Mouse (Mus musculus): ENCODE measurements at regions not wholly inside any gene's neighbourhood (a gene's known extent, or its start where the extent isn't known, plus 50 kb on each side); places are given as distances from the start of the nearest gene placed in this dataset.

DNA sequence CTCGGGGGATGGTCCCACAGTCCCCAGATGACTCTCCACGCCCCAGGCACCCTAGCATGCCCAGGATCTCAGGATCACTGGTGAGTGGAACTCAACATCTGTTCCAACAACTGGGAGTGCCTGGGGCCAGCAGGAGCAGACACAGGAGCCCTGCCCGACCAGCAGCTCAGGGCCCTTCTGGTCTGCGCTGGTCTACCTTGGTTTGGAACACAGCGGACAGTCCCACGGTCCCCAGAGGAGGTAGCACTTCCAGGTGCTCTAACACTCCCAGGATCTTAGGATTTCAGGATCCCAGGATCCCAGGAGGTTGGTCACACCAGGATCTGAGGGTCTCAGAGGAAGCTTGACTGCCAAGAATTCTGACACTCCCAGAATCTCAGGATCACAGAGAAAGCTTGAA, 131.8 kb downstream of the Thbs2 start:
- Histone ChIP-seq H3K4me1 (ENCODE audit: insufficient read depth, low read length) (no peaks in the 10 kb centered on the region), H3K4me2 (ENCODE audit: low read depth, low read length) (no peak overlapping the region), H3K9ac (replicated peaks; ENCODE audit: low read length) (no peak overlapping the region), H3K4me3 (ENCODE audit: low read length) (no peak overlapping the region), H3K9me3 (ENCODE audit: low read length) (no peaks in the 10 kb centered on the region), H3K36me3 (ENCODE audit: insufficient read depth, low read length) (no peaks in the 10 kb centered on the region), H3K27ac (no peak overlapping the region), H3K27me3 (ENCODE audit: insufficient read depth, low read length) (no peaks in the 10 kb centered on the region)
- 87% methylated on average over 6 of the region's 6 CpGs for WGBS
- no peak for ATAC-seq
- no peak for DNase-seq (ENCODE audit: low spot score)
- TF ChIP-seq CTCF (IDR thresholded peaks at IDR 0.05; ENCODE audit: low read depth): no peak

DNA sequence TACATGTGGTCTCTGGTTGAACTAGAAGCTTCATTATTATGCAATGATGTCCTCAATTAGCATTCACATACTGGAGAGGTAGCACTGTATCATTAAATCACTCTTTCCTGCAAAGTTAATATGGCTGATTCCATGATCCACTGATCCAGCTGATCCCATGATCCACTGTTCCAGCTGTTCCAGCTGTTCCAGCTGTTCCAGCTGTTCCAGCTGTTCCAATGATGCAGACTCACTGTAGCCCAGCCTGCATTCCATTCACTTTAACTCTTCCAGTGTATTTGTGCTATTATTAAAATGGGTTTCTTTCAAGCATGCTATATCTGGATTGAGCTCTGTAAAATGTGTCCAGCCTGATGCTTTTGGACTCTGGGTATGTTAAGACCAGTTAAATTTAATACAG, 136.8 kb downstream of the Thbs2 start:
- no peak overlapping the region for H3K4me3 ChIP-seq (ENCODE audit: low read length)
- no peak for TF ChIP-seq CTCF (IDR thresholded peaks at IDR 0.05; ENCODE audit: low read depth)
- H3K27ac ChIP-seq: no peak overlapping the region
- ATAC-seq: no peak
- no peaks in the 10 kb centered on the region for H3K27me3 ChIP-seq (ENCODE audit: insufficient read depth, low read length)
- no peaks in the 10 kb centered on the region for H3K9me3 ChIP-seq (ENCODE audit: low read length)
- DNase-seq (ENCODE audit: low spot score): no peak
- H3K9ac ChIP-seq (replicated peaks; ENCODE audit: low read length): no peak overlapping the region
- H3K36me3 ChIP-seq (ENCODE audit: insufficient read depth, low read length): no peaks in the 10 kb centered on the region
- H3K4me1 ChIP-seq (ENCODE audit: insufficient read depth, low read length): no peaks in the 10 kb centered on the region
- H3K4me2 ChIP-seq (ENCODE audit: low read depth, low read length): no peak overlapping the region

DNA sequence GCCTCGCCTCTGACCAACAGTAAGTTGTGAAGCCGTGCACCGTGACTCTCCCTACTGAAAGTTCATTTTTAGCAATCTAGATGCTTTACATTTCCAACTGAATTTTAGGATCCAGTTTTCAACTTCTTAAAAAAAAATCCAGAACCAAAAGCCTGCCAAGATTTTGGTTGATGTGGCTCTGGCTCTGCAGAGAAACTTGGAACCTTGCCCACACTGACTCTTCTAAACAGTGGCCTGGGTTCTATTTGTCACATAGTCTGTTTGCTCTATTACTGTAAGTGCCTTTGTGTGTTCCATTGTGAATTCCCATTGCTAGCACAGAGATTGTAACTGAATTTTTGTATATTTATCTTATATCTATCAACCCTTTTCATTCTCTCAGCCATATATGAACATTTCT, 140.8 kb downstream of the Thbs2 start:
- Histone ChIP-seq H3K27ac (no peak overlapping the region), H3K4me2 (ENCODE audit: low read depth, low read length) (no peak overlapping the region), H3K36me3 (ENCODE audit: insufficient read depth, low read length) (no peaks in the 10 kb centered on the region), H3K4me1 (ENCODE audit: insufficient read depth, low read length) (no peaks in the 10 kb centered on the region), H3K9ac (replicated peaks; ENCODE audit: low read length) (no peak overlapping the region), H3K27me3 (ENCODE audit: insufficient read depth, low read length) (no peaks in the 10 kb centered on the region), H3K9me3 (ENCODE audit: low read length) (no peaks in the 10 kb centered on the region), H3K4me3 (ENCODE audit: low read length) (no peak overlapping the region)
- ATAC-seq: no peak
- 47% methylated on average over 3 of the region's 3 CpGs for WGBS
- DNase-seq (ENCODE audit: low spot score): peak; percentile 37
- no peak for TF ChIP-seq CTCF (IDR thresholded peaks at IDR 0.05; ENCODE audit: low read depth)

DNA sequence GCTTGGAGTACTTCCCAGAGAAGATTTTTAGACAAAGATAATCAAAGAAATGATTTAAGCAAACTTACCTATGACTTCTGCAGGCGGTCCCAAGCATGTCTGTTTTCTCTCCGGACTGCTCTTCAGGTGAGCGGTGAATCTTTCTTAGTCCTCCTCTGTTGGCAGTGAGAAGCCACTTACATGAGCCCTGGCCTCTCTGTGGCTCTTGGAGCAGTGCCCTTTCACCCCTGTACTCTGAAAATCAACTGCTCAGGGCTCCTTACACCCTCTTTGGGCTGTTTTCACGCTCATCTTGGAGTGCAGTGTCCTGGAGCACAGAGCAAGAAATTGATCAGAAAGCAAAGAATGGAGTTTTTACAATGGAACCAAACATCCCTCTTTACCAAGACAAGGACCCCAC, 142.0 kb downstream of the Thbs2 start:
- Histone ChIP-seq H3K9me3 (ENCODE audit: low read length) (peaks cover 10% of the 10 kb centered on the region; the same call in 1 of the 2 replicates), H3K4me3 (ENCODE audit: low read length) (no peak overlapping the region), H3K36me3 (ENCODE audit: insufficient read depth, low read length) (no peaks in the 10 kb centered on the region), H3K9ac (replicated peaks; ENCODE audit: low read length) (no peak overlapping the region), H3K27me3 (ENCODE audit: insufficient read depth, low read length) (no peaks in the 10 kb centered on the region), H3K27ac (peak overlapping the region; percentile 20; the same call in 1 of the 2 replicates), H3K4me1 (ENCODE audit: insufficient read depth, low read length) (no peaks in the 10 kb centered on the region), H3K4me2 (ENCODE audit: low read depth, low read length) (no peak overlapping the region)
- no peak for ATAC-seq
- TF ChIP-seq CTCF (IDR thresholded peaks at IDR 0.05; ENCODE audit: low read depth): no peak
- 74% methylated on average over 4 of the region's 4 CpGs for WGBS
- no peak for DNase-seq (ENCODE audit: low spot score)

DNA sequence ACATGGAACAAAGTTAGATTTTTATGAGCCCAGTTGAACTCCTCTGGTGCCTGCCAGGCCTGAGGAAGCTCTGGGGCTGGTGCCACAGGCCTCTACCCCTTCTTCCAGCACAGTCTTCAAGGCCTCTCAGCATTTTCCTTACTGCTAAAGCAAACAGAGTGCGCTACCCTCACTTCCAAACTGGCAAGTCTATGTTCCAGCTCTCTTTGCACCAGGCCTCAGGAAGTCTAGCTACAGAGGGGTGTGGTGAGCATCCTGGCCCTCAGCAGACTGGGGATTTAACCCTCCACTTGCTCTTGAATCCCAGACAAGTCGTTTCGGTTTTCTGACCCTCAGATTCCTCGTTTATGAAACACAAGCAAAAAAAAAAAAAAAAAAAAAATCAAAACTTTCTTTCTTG, 142.4 kb downstream of the Thbs2 start:
- Histone ChIP-seq H3K27me3 (ENCODE audit: insufficient read depth, low read length) (no peaks in the 10 kb centered on the region), H3K9ac (replicated peaks; ENCODE audit: low read length) (no peak overlapping the region), H3K27ac (no peak overlapping the region), H3K4me3 (ENCODE audit: low read length) (no peak overlapping the region), H3K36me3 (ENCODE audit: insufficient read depth, low read length) (no peaks in the 10 kb centered on the region), H3K9me3 (ENCODE audit: low read length) (peaks cover 10% of the 10 kb centered on the region; the same call in 1 of the 2 replicates), H3K4me2 (ENCODE audit: low read depth, low read length) (no peak overlapping the region), H3K4me1 (ENCODE audit: insufficient read depth, low read length) (no peaks in the 10 kb centered on the region)
- no peak for ATAC-seq
- 73% methylated on average over 4 of the region's 4 CpGs for WGBS
- no peak for DNase-seq (ENCODE audit: low spot score)
- TF ChIP-seq CTCF (IDR thresholded peaks at IDR 0.05; ENCODE audit: low read depth): no peak

DNA sequence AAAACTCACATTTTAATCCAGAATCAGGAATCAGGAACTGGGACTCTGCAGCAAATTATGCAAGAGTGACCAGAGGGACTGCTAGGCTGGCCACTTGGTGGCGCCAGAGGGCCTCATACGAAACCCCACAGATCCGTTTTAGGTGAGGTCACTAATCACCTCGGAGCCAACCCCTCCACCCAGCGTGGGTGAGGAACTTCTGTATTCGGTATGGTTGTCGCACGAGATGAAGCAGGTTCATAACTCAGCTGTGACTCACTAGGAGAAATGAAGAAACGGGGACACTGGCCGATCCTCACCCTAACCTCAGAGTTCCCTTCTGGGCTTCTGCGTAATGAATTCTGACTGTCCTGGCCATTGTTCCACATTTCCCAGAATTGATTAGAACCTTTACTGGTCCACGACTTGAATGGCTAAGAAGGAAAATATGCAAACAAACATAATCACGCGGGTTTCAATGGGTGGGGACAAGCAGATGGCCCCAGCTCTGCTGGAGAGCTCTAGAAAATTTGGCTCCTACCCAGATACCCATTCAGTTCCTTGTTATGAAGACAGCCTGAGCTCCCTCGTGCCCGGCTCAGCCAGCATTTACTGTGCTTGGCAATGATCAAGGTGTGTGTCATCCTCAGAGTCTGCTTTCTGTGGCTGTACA, 148.1 kb downstream of the Thbs2 start:
- ATAC-seq (peak; percentile 94), DNase-seq (ENCODE audit: low spot score) (peak; percentile 90)
- H3K4me3 ChIP-seq (ENCODE audit: low read length): peak overlapping the region; percentile 7; the same call in 1 of the 2 replicates
- H3K27ac ChIP-seq: no peak overlapping the region
- peaks cover 10% of the 10 kb centered on the region; the same call in 1 of the 2 replicates for H3K9me3 ChIP-seq (ENCODE audit: low read length)
- 17% methylated on average over 16 of the region's 16 CpGs for WGBS
- peak; percentile 84 for TF ChIP-seq CTCF (IDR thresholded peaks at IDR 0.05; ENCODE audit: low read depth)
- no peaks in the 10 kb centered on the region for H3K4me1 ChIP-seq (ENCODE audit: insufficient read depth, low read length)
- H3K9ac ChIP-seq (replicated peaks; ENCODE audit: low read length): no peak overlapping the region
- H3K36me3 ChIP-seq (ENCODE audit: insufficient read depth, low read length): no peaks in the 10 kb centered on the region
- peak overlapping the region; percentile 46 for H3K4me2 ChIP-seq (ENCODE audit: low read depth, low read length)
- no peaks in the 10 kb centered on the region for H3K27me3 ChIP-seq (ENCODE audit: insufficient read depth, low read length)

DNA sequence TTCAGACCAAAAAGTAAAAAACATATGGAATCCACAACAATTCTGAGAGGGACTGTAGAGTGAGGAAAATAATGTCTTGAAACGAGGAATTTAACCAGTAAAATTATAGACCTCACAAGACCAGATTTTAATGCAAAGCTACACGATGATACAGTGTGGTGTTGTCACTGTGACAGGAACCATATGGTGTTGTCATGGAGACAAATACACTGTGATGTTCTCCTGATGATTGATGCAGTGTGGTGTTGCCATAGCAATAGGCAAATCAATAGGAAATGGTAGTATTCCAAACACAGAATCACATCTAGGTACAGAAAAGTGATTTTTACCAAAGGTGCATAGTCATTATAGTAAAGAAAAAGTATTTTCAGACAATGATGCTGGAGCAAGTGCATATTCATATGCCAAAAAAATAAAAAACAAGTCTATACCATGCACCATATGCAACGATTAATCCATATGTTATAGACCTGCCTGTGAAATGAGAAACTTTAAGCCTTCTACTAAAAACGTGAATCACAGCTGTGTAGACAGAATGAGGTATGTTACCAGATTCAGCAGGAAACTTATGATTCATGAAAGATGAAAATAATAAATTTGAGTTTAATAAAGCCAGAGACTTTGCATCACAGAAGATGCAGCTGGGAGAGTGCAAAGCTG, 149.6 kb downstream of the Thbs2 start:
- DNase-seq (ENCODE audit: low spot score): peak; percentile 55

More for the DNA sequence above, 149.6 kb downstream of the Thbs2 start:
- Histone ChIP-seq H3K4me1 (ENCODE audit: insufficient read depth, low read length) (no peaks in the 10 kb centered on the region), H3K9me3 (ENCODE audit: low read length) (peaks cover 10% of the 10 kb centered on the region; the same call in 1 of the 2 replicates), H3K4me2 (ENCODE audit: low read depth, low read length) (no peak overlapping the region), H3K9ac (replicated peaks; ENCODE audit: low read length) (no peak overlapping the region), H3K27me3 (ENCODE audit: insufficient read depth, low read length) (no peaks in the 10 kb centered on the region), H3K27ac (no peak overlapping the region), H3K36me3 (ENCODE audit: insufficient read depth, low read length) (no peaks in the 10 kb centered on the region), H3K4me3 (ENCODE audit: low read length) (no peak overlapping the region)
- peak; percentile 59; the same call in 1 of the 2 replicates for ATAC-seq
- WGBS: 43% methylated on average over 4 of the region's 4 CpGs
- no peak for TF ChIP-seq CTCF (IDR thresholded peaks at IDR 0.05; ENCODE audit: low read depth)

Measured in hindbrain, postnatal 0 days (tissue).